Mouse (Mus musculus) brown adipose tissue, adult 24 weeks (tissue): Measurements from ENCODE around the gene Prdm16. TPM values are rescaled to one million over a fixed set of nuclear protein-coding genes. Genes with fewer than 3 reads are reported as not detected.
A peak's percentile ranks its signal among the peaks of the same experiment; 100 is the strongest.

Source experiments
- H3K27ac ChIP-seq: fragments of 200-500 bp; replicated peaks from 2 replicates; pipeline ENCODE4 v1.5.1; 2012; ENCODE audit warnings: low read depth, mild to moderate bottlenecking, low read length
- H3K4me1 ChIP-seq: fragments of 200-500 bp; 2 replicates; pipeline ENCODE4 v1.6.1; 2012; ENCODE audit warnings: low read length, mixed read lengths; ENCODE audit not compliant: control insufficient read depth, insufficient read depth, insufficient read length
- H3K4me3 ChIP-seq: fragments of 200-500 bp; 2 replicates; pipeline ENCODE4 v1.5.1; 2012; ENCODE audit warnings: low read depth, mild to moderate bottlenecking, low read length, moderate library complexity; ENCODE audit not compliant: insufficient read depth
- polyA plus RNA-seq: library from polyadenylated mRNA; stranded (reverse); fragments of >200 nt; gene quantifications from 2 replicates; pipeline ENCODE4 v1.2.4, GENCODE M21; 2012; ENCODE audit not compliant: missing spikeins, insufficient read depth, insufficient read length

Gene Prdm16
- polyA plus RNA-seq, 1 experiment, result 10.2 TPM

GRCm38 (mm10) chr4:154569845-154570244, 66.8 kb downstream of the Prdm16 start:
- H3K27ac ChIP-seq, result no peak overlapping the region
- peaks cover 10% of the 10 kb centered on the region for H3K4me1 ChIP-seq
- no peak overlapping the region for H3K4me3 ChIP-seq

DNA sequence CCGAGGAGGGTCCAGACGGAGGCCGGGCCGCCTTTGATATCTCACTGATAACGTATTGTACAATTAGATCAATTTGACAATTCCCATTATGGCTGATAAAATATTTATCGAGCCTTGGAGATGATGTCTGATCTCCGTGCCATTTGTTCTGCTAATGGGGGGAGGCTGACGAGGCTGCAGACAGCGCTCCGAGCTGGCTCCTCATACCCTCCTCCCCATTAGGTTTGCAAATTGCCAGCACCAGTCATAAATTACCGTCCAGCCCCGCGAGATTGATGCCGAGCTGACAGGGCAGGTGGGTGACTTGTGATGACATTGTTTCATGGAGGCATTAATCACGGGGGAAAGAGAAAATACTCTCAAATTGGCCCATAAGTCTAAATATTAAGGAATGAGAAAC, 67.9 kb downstream of the Prdm16 start:
- H3K4me1 ChIP-seq, result 0 out of 2 replicates have a peak, but pooled peaks cover 3% of the 10 kb centered on the region
- H3K27ac ChIP-seq, result no peak overlapping the region
- H3K4me3 ChIP-seq, result no peak overlapping the region

DNA sequence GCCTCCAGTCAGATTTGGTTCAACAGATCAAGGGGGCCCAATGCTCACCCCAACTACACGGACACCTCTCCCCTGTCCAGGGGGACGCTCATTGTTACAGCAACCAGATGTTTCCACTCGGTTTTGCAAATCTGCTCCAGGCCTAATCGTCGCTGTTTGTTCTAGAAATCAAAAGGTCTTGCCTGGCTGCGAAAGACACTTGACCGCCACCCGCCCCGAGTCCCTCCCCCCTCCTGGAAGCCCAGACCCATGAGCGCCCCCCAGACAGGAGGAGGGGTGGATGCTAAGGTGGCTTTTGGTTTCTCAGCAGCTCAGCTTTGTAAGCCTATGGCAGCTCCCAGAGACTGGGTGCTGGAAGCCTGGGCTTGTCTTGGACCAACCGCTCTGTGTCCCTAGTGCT, 68.7 kb downstream of the Prdm16 start:
- H3K4me3 ChIP-seq, result no peak overlapping the region
- 0 out of 2 replicates have a peak, but pooled peaks cover 3% of the 10 kb centered on the region for H3K4me1 ChIP-seq
- no peak overlapping the region for H3K27ac ChIP-seq

DNA sequence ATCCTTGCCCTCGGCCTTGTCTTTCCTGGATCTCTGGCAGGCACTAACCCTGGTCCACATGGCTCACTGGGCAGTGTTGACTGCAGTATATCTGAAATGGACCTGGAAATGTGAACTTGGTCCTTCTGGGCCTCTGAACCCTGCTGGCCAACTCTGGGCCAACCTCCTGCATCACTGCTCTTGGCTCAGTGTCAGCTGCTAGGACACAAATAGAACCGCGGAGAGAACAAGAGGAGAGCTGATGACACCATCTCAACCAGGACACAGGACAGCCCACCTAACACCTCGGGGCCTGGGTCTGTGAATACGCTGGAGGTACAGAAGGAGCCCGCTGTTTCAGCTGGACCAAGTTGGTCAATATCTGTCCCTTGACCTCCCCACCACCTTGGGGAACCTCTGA, 73.5 kb downstream of the Prdm16 start:
- Histone ChIP-seq H3K4me1 (no peaks in the 10 kb centered on the region), H3K27ac (no peak overlapping the region), H3K4me3 (no peak overlapping the region)

GRCm38 (mm10) chr4:154558041-154558440, 78.6 kb downstream of the Prdm16 start:
- Histone ChIP-seq H3K4me1 (no peaks in the 10 kb centered on the region), H3K4me3 (no peak overlapping the region), H3K27ac (no peak overlapping the region)

GRCm38 (mm10) chr4:154557168-154557567, 79.5 kb downstream of the Prdm16 start:
- Histone ChIP-seq H3K4me1 (no peaks in the 10 kb centered on the region), H3K4me3 (no peak overlapping the region), H3K27ac (no peak overlapping the region)

DNA sequence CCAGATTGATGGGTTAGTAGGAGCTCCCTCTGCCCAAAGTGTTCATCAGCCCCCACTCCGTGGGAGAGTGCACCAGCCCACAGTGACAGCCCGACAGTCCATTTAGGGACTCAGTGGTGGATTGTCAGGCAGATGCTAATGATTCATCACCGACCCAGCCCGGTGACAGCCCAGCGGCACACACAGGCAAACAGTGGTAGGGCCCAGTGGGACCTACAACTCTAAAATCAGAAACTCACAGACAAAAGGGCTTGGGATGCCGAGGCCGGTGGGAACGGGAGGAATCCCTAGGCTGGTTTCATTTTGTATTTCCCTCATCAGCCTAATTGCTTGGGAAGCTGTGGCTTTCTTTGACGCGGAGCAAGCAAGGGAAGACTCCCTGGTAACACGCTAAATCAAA, 80.3 kb downstream of the Prdm16 start:
- H3K4me3 ChIP-seq, result no peak overlapping the region
- no peaks in the 10 kb centered on the region for H3K4me1 ChIP-seq
- no peak overlapping the region for H3K27ac ChIP-seq

DNA sequence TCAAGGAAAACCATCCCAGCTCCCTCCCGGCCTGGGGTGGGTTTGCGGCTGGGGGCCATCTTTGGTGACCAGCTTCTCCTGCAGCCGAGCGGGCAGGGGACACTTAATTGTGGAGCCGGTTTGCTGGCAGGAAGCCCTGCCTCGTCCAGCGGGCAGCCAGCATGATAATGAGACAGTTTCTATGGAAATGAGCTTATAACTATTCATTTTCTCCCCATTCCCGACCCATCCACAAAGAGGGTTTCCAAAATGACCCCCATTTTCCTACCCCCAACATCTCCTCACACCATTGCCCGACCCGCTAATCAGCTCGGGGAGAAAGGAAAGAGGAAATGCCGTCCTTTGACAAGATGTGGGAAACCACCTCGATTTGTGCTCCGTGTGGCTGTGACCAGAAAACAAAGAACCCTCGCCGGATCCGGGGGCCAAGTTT, 86.7 kb downstream of the Prdm16 start:
- Histone ChIP-seq H3K4me3 (peak overlapping the region; percentile 31), H3K4me1 (peaks cover 10% of the 10 kb centered on the region), H3K27ac (no peak overlapping the region)

- H3K27ac ChIP-seq, result no peak overlapping the region
- no peak overlapping the region for H3K4me3 ChIP-seq
- H3K4me1 ChIP-seq, result peaks cover 10% of the 10 kb centered on the region
These were observed 87.2 kb downstream of the Prdm16 start for GRCm38 (mm10) chr4:154549497-154549896.

DNA sequence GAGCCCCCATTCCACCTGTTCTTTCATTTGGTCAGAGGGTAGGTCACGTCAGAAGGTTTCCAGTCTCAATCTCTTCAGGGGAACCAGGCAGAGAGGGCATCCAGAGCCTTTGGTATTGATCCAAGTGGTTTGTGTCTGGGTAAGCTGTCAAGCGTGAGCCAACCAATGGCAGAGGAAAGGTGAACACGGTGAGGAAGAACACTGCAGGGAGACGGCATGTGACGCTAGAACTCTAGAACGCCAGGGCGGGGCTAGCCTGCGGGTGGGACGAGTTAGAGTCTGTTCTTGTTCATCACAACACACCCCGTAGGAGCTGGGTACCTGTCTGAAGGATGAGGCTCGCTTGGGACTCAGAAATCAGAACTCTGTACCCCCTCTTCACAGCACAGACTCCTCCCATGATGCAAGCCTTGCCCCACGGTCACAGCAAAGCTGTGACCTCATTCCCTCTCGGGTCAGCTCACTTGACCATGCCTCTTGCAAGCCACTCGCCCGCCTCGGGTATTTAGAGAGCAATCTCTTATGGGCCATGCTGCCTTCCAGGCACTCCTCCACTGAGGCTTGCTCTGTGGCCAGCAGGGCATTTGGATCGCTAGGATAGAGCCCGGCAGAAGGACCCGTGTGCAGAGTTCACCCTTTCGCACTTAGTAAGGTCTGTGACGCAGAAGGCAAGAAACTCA, 89.4 kb downstream of the Prdm16 start:
- H3K27ac ChIP-seq, result no peak overlapping the region
- H3K4me1 ChIP-seq, result peaks cover 10% of the 10 kb centered on the region
- H3K4me3 ChIP-seq, result no peak overlapping the region

GRCm38 (mm10) chr4:154545296-154545695, 91.4 kb downstream of the Prdm16 start:
- Histone ChIP-seq H3K4me1 (peaks cover 10% of the 10 kb centered on the region), H3K27ac (no peak overlapping the region), H3K4me3 (no peak overlapping the region)

GRCm38 (mm10) chr4:154543921-154544320, 92.8 kb downstream of the Prdm16 start:
- Histone ChIP-seq H3K27ac (no peak overlapping the region), H3K4me1 (peaks cover 10% of the 10 kb centered on the region; the same call in 1 of the 2 replicates), H3K4me3 (no peak overlapping the region)

DNA sequence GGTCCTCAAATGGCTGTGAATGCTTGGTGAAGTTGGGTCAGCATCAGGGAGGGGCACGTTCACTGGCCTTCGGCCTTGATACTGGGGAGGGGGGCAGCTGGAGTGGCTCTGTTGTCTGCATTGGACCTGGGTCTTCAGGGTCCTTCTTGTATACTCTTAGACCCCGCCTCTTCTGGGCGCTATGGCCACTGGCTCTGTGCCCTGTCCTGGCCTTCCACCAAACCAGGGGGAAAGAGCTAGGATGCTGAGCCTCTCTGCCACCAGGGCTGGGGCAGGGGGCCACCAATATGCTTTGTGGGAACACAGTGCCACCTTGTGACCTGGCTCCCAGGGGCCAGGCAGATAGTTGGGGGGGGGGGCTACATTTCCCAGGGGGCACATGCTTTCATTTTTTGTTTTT, 93.5 kb downstream of the Prdm16 start:
- Histone ChIP-seq H3K4me3 (no peak overlapping the region), H3K4me1 (peaks cover 10% of the 10 kb centered on the region; the same call in 1 of the 2 replicates), H3K27ac (no peak overlapping the region)

DNA sequence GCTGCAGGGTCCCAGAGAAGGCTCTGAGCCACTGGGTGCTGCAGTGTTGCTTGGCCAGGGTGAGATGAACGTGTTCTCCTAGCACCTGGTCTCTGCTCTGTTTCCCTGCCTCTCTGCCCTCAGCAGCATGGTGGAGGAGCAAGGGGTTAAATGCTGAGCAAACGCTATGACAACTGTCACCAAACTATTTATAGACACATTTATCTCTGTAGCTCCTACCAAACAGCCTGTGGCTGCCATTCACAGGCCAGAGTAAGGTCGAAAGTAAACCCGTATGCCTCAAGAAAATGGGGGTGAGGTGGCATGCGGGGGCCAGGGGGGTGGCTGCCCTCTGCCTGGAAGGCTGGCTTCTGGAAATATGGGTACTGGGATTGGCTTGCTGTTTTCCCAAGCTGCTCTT, 94.1 kb downstream of the Prdm16 start:
- H3K4me3 ChIP-seq, result no peak overlapping the region
- H3K4me1 ChIP-seq, result peaks cover 8% of the 10 kb centered on the region; the same call in 1 of the 2 replicates
- no peak overlapping the region for H3K27ac ChIP-seq

GRCm38 (mm10) chr4:154541632-154542276, 94.9 kb downstream of the Prdm16 start:
- no peak overlapping the region for H3K27ac ChIP-seq
- 0 out of 2 replicates have a peak, but pooled peaks cover 4% of the 10 kb centered on the region for H3K4me1 ChIP-seq

GRCm38 (mm10) chr4:154540671-154541070, 96.0 kb downstream of the Prdm16 start:
- Histone ChIP-seq H3K4me3 (no peak overlapping the region), H3K27ac (no peak overlapping the region), H3K4me1 (0 out of 2 replicates have a peak, but pooled peaks cover 2% of the 10 kb centered on the region)

More at GRCm38 (mm10) chr4:154541632-154542276, 94.9 kb downstream of the Prdm16 start:
- H3K4me3 ChIP-seq, result no peak overlapping the region
